Mouse (Mus musculus) liver, embryonic 12.5 days (tissue): ENCODE data around the gene Spns3. TPM values are rescaled to one million over a fixed set of nuclear protein-coding genes. Genes with fewer than 3 reads are reported as not detected.
"Not testable (repeated sequence)": the region's sequence is repeated elsewhere in the genome, so short reads cannot be mapped to it uniquely, and the experiment has no call there.

ENCODE experiments used
- ATAC-seq: fragments of 200-750 bp; cut with Nextera tagmentation; 2 replicates; pipeline ENCODE4 v1.8.0; 2017; ENCODE audit warnings: moderate number of reproducible peaks, mild to moderate bottlenecking, moderate library complexity
- H3K27ac ChIP-seq: fragments of 300-500 bp; sonication (generic); 2 replicates; pipeline ENCODE4 v1.5.1; 2016; ENCODE audit warnings: mild to moderate bottlenecking
- H3K27me3 ChIP-seq: fragments of 300-500 bp; sonication (generic); replicated peaks from 2 replicates; pipeline ENCODE4 v1.6.1; 2016; ENCODE audit warnings: mild to moderate bottlenecking, moderate library complexity
- H3K36me3 ChIP-seq: fragments of 300-500 bp; sonication (generic); 2 replicates; pipeline ENCODE4 v1.6.1; 2016; ENCODE audit warnings: mild to moderate bottlenecking, moderate library complexity
- H3K4me1 ChIP-seq: fragments of 300-500 bp; sonication (generic); 2 replicates; pipeline ENCODE4 v1.6.1; 2016
- H3K4me2 ChIP-seq: fragments of 300-500 bp; sonication (generic); 2 replicates; pipeline ENCODE4 v1.6.1; 2016; ENCODE audit warnings: mild to moderate bottlenecking, moderate library complexity
- H3K4me3 ChIP-seq: fragments of 300-500 bp; sonication (generic); 2 replicates; pipeline ENCODE4 v1.5.1; 2016; ENCODE audit warnings: mild to moderate bottlenecking, moderate library complexity
- H3K9ac ChIP-seq: fragments of 300-500 bp; sonication (generic); 2 replicates; pipeline ENCODE4 v1.6.1; 2016; ENCODE audit warnings: mild to moderate bottlenecking, moderate library complexity
- H3K9me3 ChIP-seq: fragments of 300-500 bp; sonication (generic); replicated peaks from 2 replicates; pipeline ENCODE4 v1.6.1; 2016; ENCODE audit warnings: mild to moderate bottlenecking, moderate library complexity
- WGBS: fragments of 180-500 bp; shearing (Covaris S2); methylation state at CpG from one replicate; pipeline ENCODE4 v1.1.7; 2016; ENCODE audit not compliant: insufficient replicate concordance; 5-methylcytosine and 5-hydroxymethylcytosine counted together
- polyA plus RNA-seq: library from polyadenylated mRNA; unstranded; fragments of >200 nt; fragmentation: Nextera tagmentation; extraction: Ambion mirVana; gene quantifications from 2 replicates; pipeline ENCODE4 v1.2.1, GENCODE M21; 2016

The Spns3 gene
- polyA plus RNA-seq, 1 experiment from 2014 or later, result 1.8 TPM

- no peak overlapping the region for H3K27ac ChIP-seq
- peaks cover 24% of the 10 kb centered on the region for H3K4me1 ChIP-seq
- H3K9ac ChIP-seq, result no peak overlapping the region
- no peaks in the 10 kb centered on the region for H3K27me3 ChIP-seq
- no peak for ATAC-seq
- no peaks in the 10 kb centered on the region for H3K36me3 ChIP-seq
- WGBS, result 62% methylated on average over 7 of the region's 7 CpGs
- H3K9me3 ChIP-seq, result no peaks in the 10 kb centered on the region
- H3K4me3 ChIP-seq, result no peak overlapping the region
- no peak overlapping the region for H3K4me2 ChIP-seq
Measured at GRCm38 (mm10) chr11:72551531-72552105, 1.3 kb upstream of the Spns3 start.

DNA sequence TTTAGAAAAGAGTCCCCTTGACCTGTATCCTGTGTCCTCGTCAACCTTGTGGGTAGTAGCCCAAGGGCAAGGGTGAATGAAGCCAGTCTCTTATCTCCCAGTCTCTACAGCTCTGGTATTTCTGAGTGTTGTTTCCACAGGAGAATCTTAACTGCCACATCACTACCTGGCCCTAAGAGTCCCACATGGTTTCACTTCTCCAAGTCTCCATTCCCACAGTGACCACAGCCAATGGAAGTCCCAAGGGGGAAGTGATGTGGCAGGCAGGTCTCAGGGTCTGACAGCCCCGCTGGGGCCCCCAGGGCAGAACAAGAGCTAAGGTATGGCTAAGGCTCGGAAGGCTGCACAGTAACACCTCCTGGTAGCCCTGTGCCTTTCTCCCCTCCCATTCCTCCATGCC is 3.1 kb downstream of the Spns3 start:
- peaks cover 44% of the 10 kb centered on the region for H3K4me1 ChIP-seq
- 33% methylated on average over 3 of the region's 3 CpGs for WGBS
- H3K9ac ChIP-seq, result no peak overlapping the region
- H3K4me3 ChIP-seq, result no peak overlapping the region
- no peaks in the 10 kb centered on the region for H3K27me3 ChIP-seq
- no peaks in the 10 kb centered on the region for H3K36me3 ChIP-seq
- no peak overlapping the region for H3K27ac ChIP-seq
- H3K4me2 ChIP-seq, result no peak overlapping the region
- no peaks in the 10 kb centered on the region for H3K9me3 ChIP-seq
- ATAC-seq, result no peak

DNA sequence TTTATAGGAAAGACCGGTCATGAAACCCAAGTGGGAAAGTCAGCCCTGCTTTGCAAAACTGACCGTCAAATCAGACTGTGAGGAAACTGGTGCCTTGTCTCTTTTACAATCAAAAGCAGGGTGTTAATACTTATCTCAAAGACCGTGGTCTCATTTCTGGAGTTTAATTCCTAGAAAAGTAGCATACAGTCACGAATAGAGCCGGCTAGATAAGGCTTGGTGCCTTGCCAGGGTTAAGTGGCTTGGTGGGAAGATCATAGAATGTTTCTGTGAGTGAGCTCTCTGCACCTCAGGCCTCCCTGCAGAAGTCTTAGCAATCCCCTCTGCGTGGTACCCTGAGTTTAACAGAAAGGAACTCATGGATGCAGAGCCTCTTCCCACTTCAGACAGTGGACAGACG is 5.6 kb downstream of the Spns3 start:
- ATAC-seq, result peak; percentile 57
- H3K27ac ChIP-seq, result no peak overlapping the region
- H3K4me3 ChIP-seq, result no peak overlapping the region
- no peak overlapping the region for H3K9ac ChIP-seq
- peaks cover 27% of the 10 kb centered on the region for H3K4me1 ChIP-seq
- H3K27me3 ChIP-seq, result no peaks in the 10 kb centered on the region
- H3K36me3 ChIP-seq, result no peaks in the 10 kb centered on the region
- H3K4me2 ChIP-seq, result 0 out of 2 replicates have a peak overlapping the region, but pooled peaks have one; percentile 13
- WGBS, result 31% methylated on average over 7 of the region's 7 CpGs
- H3K9me3 ChIP-seq, result no peaks in the 10 kb centered on the region

DNA sequence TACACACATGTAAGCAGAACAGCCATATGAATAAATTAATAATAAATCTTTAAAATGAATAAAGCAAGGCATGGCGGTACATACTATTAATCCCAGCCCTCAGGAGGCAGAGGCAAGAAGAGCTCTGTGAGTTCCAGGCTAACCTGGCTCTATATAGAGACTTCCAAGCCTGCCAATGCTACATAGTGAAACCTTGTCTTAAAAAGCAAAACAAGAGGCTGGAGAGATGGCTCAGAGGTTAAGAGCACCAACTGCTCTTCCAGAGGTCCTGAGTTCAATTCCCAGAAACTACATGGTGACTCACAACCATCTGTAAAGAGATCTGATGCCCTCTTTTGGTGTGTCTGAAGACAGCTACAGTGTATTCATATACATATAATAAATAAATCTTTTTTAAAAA is 6.6 kb downstream of the Spns3 start:
- not testable (repeated sequence) for H3K9me3 ChIP-seq, H3K27ac ChIP-seq, H3K4me3 ChIP-seq, H3K4me2 ChIP-seq, H3K9ac ChIP-seq, H3K27me3 ChIP-seq, ATAC-seq, H3K36me3 ChIP-seq
- 94% methylated on average over 1 of the region's 1 CpGs for WGBS
- peaks cover 25% of the 10 kb centered on the region for H3K4me1 ChIP-seq

DNA sequence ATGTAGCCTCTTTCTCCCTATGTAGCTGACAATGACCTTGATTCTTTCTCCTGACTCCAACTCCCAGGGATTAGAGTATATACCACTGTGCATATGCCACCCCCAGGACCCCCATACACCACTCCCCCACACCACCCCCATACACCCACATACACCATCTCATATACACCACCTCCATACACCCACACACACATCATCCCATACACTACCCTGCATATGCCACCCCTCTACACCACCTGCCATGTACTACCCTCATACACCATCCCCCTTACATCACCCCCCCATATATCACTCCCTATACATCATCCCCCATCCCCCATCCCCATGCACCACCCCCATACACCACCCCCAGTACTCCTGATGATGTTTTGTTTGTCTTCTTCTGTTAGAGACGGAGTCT is 7.7 kb downstream of the Spns3 start:
- Histone ChIP-seq H3K4me3 (no peak overlapping the region), H3K4me2 (no peak overlapping the region), H3K36me3 (no peaks in the 10 kb centered on the region), H3K9ac (no peak overlapping the region), H3K9me3 (no peaks in the 10 kb centered on the region), H3K4me1 (peaks cover 25% of the 10 kb centered on the region), H3K27ac (no peak overlapping the region), H3K27me3 (no peaks in the 10 kb centered on the region)
- WGBS, result 88% methylated on average over 1 of the region's 1 CpGs
- ATAC-seq, result no peak

DNA sequence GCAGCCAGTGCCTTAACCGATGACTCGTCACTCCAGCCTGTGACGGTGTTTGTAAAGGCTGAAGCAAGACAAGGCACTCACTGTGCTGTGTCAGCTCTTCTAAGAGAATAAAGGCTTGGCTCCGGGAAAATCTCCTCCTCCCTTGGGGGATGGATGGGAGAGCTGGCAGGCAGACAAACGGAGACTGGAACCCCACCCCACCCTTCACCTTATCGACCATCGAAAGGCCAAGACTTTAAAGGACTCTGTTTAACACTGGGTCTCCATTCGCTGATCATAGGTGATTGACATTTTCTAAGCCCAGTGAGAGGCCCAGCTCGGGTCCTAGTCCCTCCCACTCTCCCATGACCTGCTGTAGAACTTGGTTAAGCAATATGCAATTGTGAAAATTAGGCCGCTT is 8.4 kb downstream of the Spns3 start:
- WGBS, result 71% methylated on average over 10 of the region's 10 CpGs
- H3K4me3 ChIP-seq, result no peak overlapping the region
- no peak overlapping the region for H3K4me2 ChIP-seq
- H3K9ac ChIP-seq, result no peak overlapping the region
- no peaks in the 10 kb centered on the region for H3K9me3 ChIP-seq
- no peak for ATAC-seq
- H3K27me3 ChIP-seq, result no peaks in the 10 kb centered on the region
- H3K27ac ChIP-seq, result no peak overlapping the region
- no peaks in the 10 kb centered on the region for H3K36me3 ChIP-seq
- peaks cover 21% of the 10 kb centered on the region for H3K4me1 ChIP-seq

GRCm38 (mm10) chr11:72540437-72540836 is 9.9 kb downstream of the Spns3 start:
- ATAC-seq, result no peak
- Histone ChIP-seq H3K36me3 (no peaks in the 10 kb centered on the region), H3K4me1 (peaks cover 14% of the 10 kb centered on the region), H3K4me3 (no peak overlapping the region), H3K9me3 (0 out of 2 replicates have a peak, but pooled peaks cover 2% of the 10 kb centered on the region), H3K27me3 (no peaks in the 10 kb centered on the region), H3K9ac (no peak overlapping the region), H3K4me2 (no peak overlapping the region), H3K27ac (no peak overlapping the region)
- WGBS, result 76% methylated on average over 6 of the region's 6 CpGs

DNA sequence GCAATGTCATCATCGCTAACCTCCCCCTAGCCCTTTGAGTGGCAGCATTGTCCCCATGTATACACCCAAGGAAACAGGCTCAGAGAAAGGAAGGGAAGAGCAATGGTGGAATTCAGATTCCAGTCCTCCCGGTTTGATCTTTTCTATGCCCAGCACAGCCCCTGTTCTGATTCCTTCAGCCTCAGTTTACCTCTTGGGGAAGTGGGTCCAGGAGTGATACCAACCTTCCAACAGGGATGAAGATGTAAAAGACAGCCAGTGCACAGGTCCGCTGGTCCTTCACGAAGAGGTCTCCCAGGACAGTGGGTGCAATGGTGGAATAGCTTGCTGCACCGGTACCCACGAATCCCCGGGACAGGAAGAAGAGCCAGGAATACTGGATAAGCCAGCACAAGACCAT is 11.5 kb downstream of the Spns3 start:
- Histone ChIP-seq H3K9ac (no peak overlapping the region), H3K27ac (no peak overlapping the region), H3K36me3 (no peaks in the 10 kb centered on the region), H3K4me3 (no peak overlapping the region), H3K4me2 (no peak overlapping the region), H3K4me1 (no peaks in the 10 kb centered on the region; the same call in 1 of the 2 replicates), H3K27me3 (no peaks in the 10 kb centered on the region), H3K9me3 (0 out of 2 replicates have a peak, but pooled peaks cover 3% of the 10 kb centered on the region)
- 78% methylated on average over 7 of the region's 7 CpGs for WGBS
- no peak for ATAC-seq

- no peak overlapping the region for H3K4me3 ChIP-seq
- no peak overlapping the region for H3K4me2 ChIP-seq
- H3K9ac ChIP-seq, result no peak overlapping the region
- ATAC-seq, result no peak
- 56% methylated on average over 8 of the region's 8 CpGs for WGBS
- H3K36me3 ChIP-seq, result no peaks in the 10 kb centered on the region
- H3K4me1 ChIP-seq, result no peaks in the 10 kb centered on the region; the same call in 1 of the 2 replicates
- H3K9me3 ChIP-seq, result 0 out of 2 replicates have a peak, but pooled peaks cover 3% of the 10 kb centered on the region
- no peak overlapping the region for H3K27ac ChIP-seq
- H3K27me3 ChIP-seq, result no peaks in the 10 kb centered on the region
Measured at GRCm38 (mm10) chr11:72538037-72538755, 12.1 kb downstream of the Spns3 start.

DNA sequence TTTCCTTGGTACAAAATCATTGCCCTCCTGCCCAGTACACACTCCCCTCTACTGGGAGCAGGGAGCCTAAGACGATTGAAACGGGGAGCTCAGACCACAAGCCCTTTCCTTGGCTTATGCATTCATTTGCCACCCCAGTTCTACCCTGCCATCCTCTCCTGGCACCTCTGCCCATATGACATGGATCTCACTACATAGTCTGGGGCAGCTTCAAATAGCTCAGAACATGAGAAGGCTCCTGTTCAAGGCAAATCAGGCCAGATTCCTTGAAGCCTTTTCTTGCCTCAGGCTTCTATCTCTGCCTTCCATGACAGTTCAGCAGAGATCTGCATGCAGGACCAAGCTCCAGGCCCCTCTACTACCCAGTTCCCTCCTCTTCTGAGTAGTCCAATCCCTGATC is 12.8 kb downstream of the Spns3 start:
- Histone ChIP-seq H3K4me1 (no peaks in the 10 kb centered on the region; the same call in 1 of the 2 replicates), H3K36me3 (no peaks in the 10 kb centered on the region), H3K9ac (no peak overlapping the region), H3K9me3 (0 out of 2 replicates have a peak, but pooled peaks cover 3% of the 10 kb centered on the region), H3K4me3 (no peak overlapping the region), H3K4me2 (no peak overlapping the region), H3K27ac (no peak overlapping the region), H3K27me3 (no peaks in the 10 kb centered on the region)
- ATAC-seq, result no peak
- 82% methylated on average over 2 of the region's 2 CpGs for WGBS

GRCm38 (mm10) chr11:72535519-72535918 is 14.8 kb downstream of the Spns3 start:
- H3K36me3 ChIP-seq, result no peaks in the 10 kb centered on the region
- no peak overlapping the region for H3K4me3 ChIP-seq
- no peaks in the 10 kb centered on the region; the same call in 1 of the 2 replicates for H3K4me1 ChIP-seq
- H3K27me3 ChIP-seq, result no peaks in the 10 kb centered on the region
- WGBS, result 74% methylated on average over 3 of the region's 3 CpGs
- 0 out of 2 replicates have a peak, but pooled peaks cover 3% of the 10 kb centered on the region for H3K9me3 ChIP-seq
- H3K4me2 ChIP-seq, result no peak overlapping the region
- H3K27ac ChIP-seq, result no peak overlapping the region
- H3K9ac ChIP-seq, result no peak overlapping the region
- ATAC-seq, result no peak

- H3K9ac ChIP-seq, result no peak overlapping the region
- no peak overlapping the region for H3K4me3 ChIP-seq
- H3K27ac ChIP-seq, result no peak overlapping the region
- 0 out of 2 replicates have a peak, but pooled peaks cover 3% of the 10 kb centered on the region for H3K9me3 ChIP-seq
- ATAC-seq, result no peak
- H3K4me1 ChIP-seq, result no peaks in the 10 kb centered on the region
- WGBS, result 67% methylated on average over 3 of the region's 3 CpGs
- H3K27me3 ChIP-seq, result no peaks in the 10 kb centered on the region
- H3K4me2 ChIP-seq, result no peak overlapping the region
- no peaks in the 10 kb centered on the region for H3K36me3 ChIP-seq
Measured at GRCm38 (mm10) chr11:72532890-72533289, 17.4 kb downstream of the Spns3 start.
